In genomic region chrX:53642980-53643961, GRCm38 (mm10) we compare ENCODE assay signal across 8 mouse cellular contexts. TPM values are rescaled to one million over a fixed set of nuclear protein-coding genes. Genes with fewer than 3 reads are reported as not detected.
DNase-seq lines count a peak whose midpoint lies in the region; ATAC-seq lines count a peak whose summit lies in the region.
"Not testable (repeated sequence)": the region's sequence is repeated elsewhere in the genome, so short reads cannot be mapped to it uniquely, and the experiment has no call there.

Rtl8a (minus strand) TSS chrX:53643682.

- peak within 1 kb of the TSS; percentile 86 for H3K4me3 ChIP-seq in megakaryocyte, embryonic 14.5 days (replicated peaks)

- peak; percentile 72 to 74 for DNase-seq in adrenal gland, adult 18-20 months (ENCODE audit: low spot score in 2 of 2)
- DNase-seq in embryo, embryonic 10.5 days (ENCODE audit: low spot score): peak; percentile 88
- DNase-seq in gastrocnemius, postnatal 25 days: peak; percentile 64
- peak; percentile 50 to 75 for DNase-seq in left cerebral cortex, adult 9 months (ENCODE audit: low spot score in 2 of 2)
- peak; percentile 60 to 71 for DNase-seq in right cerebral cortex, adult 2 months (ENCODE audit: low spot score in 2 of 2)
- peak; percentile 20 for DNase-seq in urinary bladder, postnatal 10 days (ENCODE audit: low spot score)

- H3K9me3 ChIP-seq in megakaryocyte, embryonic 14.5 days: not testable (repeated sequence)

- H3K36me3 ChIP-seq in megakaryocyte, embryonic 14.5 days (replicated peaks; ENCODE audit: low read length): not testable (repeated sequence)

- peak; percentile 98 for ATAC-seq in inflammation-experienced regulatory T-cells, adult 6 months

- not testable (repeated sequence) for H3K27me3 ChIP-seq in megakaryocyte, embryonic 14.5 days (replicated peaks)

- not testable (repeated sequence) for H3K4me1 ChIP-seq in megakaryocyte, embryonic 14.5 days

RNA-seq across cellular contexts. Expression of gene Rtl8a, which starts in this region (rescaled TPM):
- total RNA-seq in adrenal gland, adult 18-20 months (2021): 100 to 1,000 TPM; 144 to 182 TPM
- total RNA-seq in gastrocnemius, postnatal 25 days (2021): 10 to 100 TPM; 72.3 to 78.7 TPM
- 10 to 100 TPM; 10.8 to 16.7 (median 12.2) TPM for polyA plus RNA-seq in inflammation-experienced regulatory T-cells, adult 6 months (2017; shearing (Covaris generic))
- 7.9 and 14.8 TPM in 2 replicates for polyA plus RNA-seq in megakaryocyte, embryonic 14.5 days (2012; ENCODE audit: insufficient read depth, low replicate concordance)

Comparison
In these comparisons a context has a peak if more than half of its experiments do, and no peak if none do; other contexts are left out.
1. Peak in every context shown above with its lines: DNase-seq, ATAC-seq and H3K4me3 ChIP-seq.
2. DNase-seq: peak in every context shown above with its lines; median percentile 88 in embryo, embryonic 10.5 days; 73 in adrenal gland, adult 18-20 months; 66 in right cerebral cortex, adult 2 months; 64 in gastrocnemius, postnatal 25 days; 62 in left cerebral cortex, adult 9 months; 20 in urinary bladder, postnatal 10 days.